Mouse (Mus musculus) cortical plate, adult 2 months (tissue): ENCODE results near the gene Rom1.

Experiments
- CTCF ChIP-seq: fragments of 200-500 bp; IDR thresholded peaks from 2 replicates; pipeline ENCODE4 v1.5.1; 2011; ENCODE audit warnings: mild to moderate bottlenecking, control low read depth, low read length; ENCODE audit not compliant: insufficient read depth; ENCODE audit errors: extremely low read depth
- POLR2A ChIP-seq: fragments of 200-500 bp; IDR thresholded peaks from 2 replicates; pipeline ENCODE4 v1.6.1; 2011; ENCODE audit warnings: mild to moderate bottlenecking, low read length, control low read depth; ENCODE audit not compliant: insufficient read depth; ENCODE audit errors: extremely low read depth

GRCm38 (mm10) chr19:8895397-8895960 lies 33.7 kb downstream of the Rom1 start:
- TF ChIP-seq POLR2A = no peak
- no peak for TF ChIP-seq CTCF
